Mouse (Mus musculus) kidney, postnatal 25 days (tissue): ENCODE measurements around the gene Gm19426.
"Not testable (repeated sequence)": the region's sequence is repeated elsewhere in the genome, so short reads cannot be mapped to it uniquely, and the experiment has no call there.

Source experiments
- DNase-seq, 2 experiments: peaks; one replicate each; pipeline ENCODE4 v3.0.0; 2021; ENCODE audit warnings: mixed read lengths in 2 of 2

The Gm19426 gene

GRCm38 (mm10) chr2:84744126-84744525 lies 671 bp upstream of the Gm19426 start:
- DNase-seq = no peak

- peak in 1 of 2 experiments; percentile 33 for DNase-seq
These were observed 788 bp downstream of the Gm19426 start for GRCm38 (mm10) chr2:84742451-84743283.

GRCm38 (mm10) chr2:84741841-84742450 lies 1.5 kb downstream of the Gm19426 start:
- no peak for DNase-seq

GRCm38 (mm10) chr2:84740608-84741333 lies 2.7 kb downstream of the Gm19426 start:
- peak; percentile 40 to 41 for DNase-seq

GRCm38 (mm10) chr2:84738271-84738911 lies 5.1 kb downstream of the Gm19426 start:
- peak; percentile 71 to 75 for DNase-seq

- DNase-seq = peak in 1 of 2 experiments; percentile 39
These were observed 6.0 kb downstream of the Gm19426 start for GRCm38 (mm10) chr2:84737451-84737925.

- DNase-seq = no peak
These were observed 6.9 kb downstream of the Gm19426 start for GRCm38 (mm10) chr2:84736312-84737161.

- no peak for DNase-seq
These were observed 8.0 kb downstream of the Gm19426 start for GRCm38 (mm10) chr2:84735346-84735920.

- DNase-seq = no peak
These were observed 8.5 kb downstream of the Gm19426 start for GRCm38 (mm10) chr2:84734919-84735318.

GRCm38 (mm10) chr2:84734351-84734864 lies 9.0 kb downstream of the Gm19426 start:
- no peak for DNase-seq

GRCm38 (mm10) chr2:84733579-84734300 lies 9.7 kb downstream of the Gm19426 start, which contains the start of gene Ypel4:
Gene Ypel4, plus strand, starts transcription at chr2:84734058.
- peak in 1 of 2 experiments; percentile 54 for DNase-seq

GRCm38 (mm10) chr2:84732394-84732793 lies 11.1 kb downstream of the Gm19426 start:
- no peak for DNase-seq

- peak; percentile 47 to 64 for DNase-seq
These were observed 12.2 kb downstream of the Gm19426 start for GRCm38 (mm10) chr2:84731206-84731605.

- not testable (repeated sequence) for DNase-seq
These were observed 15.3 kb downstream of the Gm19426 start for GRCm38 (mm10) chr2:84728191-84728590.

- peak; percentile 98 for DNase-seq
These were observed 16.1 kb downstream of the Gm19426 start, which contains the start of gene Clp1 for GRCm38 (mm10) chr2:84727172-84727858. Gene Clp1, minus strand, starts transcription at chr2:84727350.

- DNase-seq = no peak
These were observed 16.7 kb downstream of the Gm19426 start for GRCm38 (mm10) chr2:84726716-84727115.

- DNase-seq = no peak
These were observed 17.7 kb downstream of the Gm19426 start for GRCm38 (mm10) chr2:84725770-84726169.

GRCm38 (mm10) chr2:84723856-84724255 lies 19.6 kb downstream of the Gm19426 start:
- DNase-seq = no peak

GRCm38 (mm10) chr2:84721182-84721581 lies 22.3 kb downstream of the Gm19426 start:
- no peak for DNase-seq

- no peak for DNase-seq
These were observed 22.7 kb downstream of the Gm19426 start for GRCm38 (mm10) chr2:84720718-84721117.
